8 mouse cellular contexts compared by ENCODE assay signal in genomic region chr10:75137148-75137547, GRCm38 (mm10).
A peak's percentile ranks its signal among the peaks of the same experiment; 100 is the strongest.
DNase-seq lines count a peak whose midpoint lies in the region; ATAC-seq and TF ChIP-seq lines count a peak whose summit lies in the region.

No protein-coding gene starts in this region.

- no peak for ATAC-seq in intestine, embryonic 16.5 days

- no peak overlapping the region for H3K4me2 ChIP-seq in intestine, embryonic 16.5 days (ENCODE audit: low read depth, low read length)

- no peak overlapping the region for H3K4me3 ChIP-seq in layer of hippocampus, adult 2 months
- H3K4me3 ChIP-seq in cerebellum, adult 2 months (replicated peaks; ENCODE audit: insufficient read depth, low read depth, low read length), result no peak overlapping the region
- H3K4me3 ChIP-seq in lung, adult 2 months (replicated peaks; ENCODE audit: extremely low read depth, low read depth, low read length), result no peak overlapping the region
- H3K4me3 ChIP-seq in thymus, adult 2 months (ENCODE audit: control insufficient read depth, insufficient read depth, low read length), result no peak overlapping the region
- no peak overlapping the region for H3K4me3 ChIP-seq in intestine, embryonic 16.5 days (ENCODE audit: low read length)

- DNase-seq in layer of hippocampus, adult 2 months (ENCODE audit: low spot score in 2 of 2), result no peak
- DNase-seq in layer of hippocampus, adult 8-10 months (ENCODE audit: low spot score in 2 of 2), result no peak
- DNase-seq in cerebellum, adult 2 months, result peak; percentile 41 to 74
- no peak for DNase-seq in lung, adult 2 months
- DNase-seq in thymus, adult 2 months, result peak; percentile 80
- DNase-seq in ovary, postnatal 36 days (ENCODE audit: low spot score), result no peak
- no peak for DNase-seq in left cerebral cortex, adult 9 months (ENCODE audit: low spot score in 2 of 2)

- no peaks in the 10 kb centered on the region for H3K27me3 ChIP-seq in cerebellum, adult 2 months (ENCODE audit: control insufficient read depth, insufficient read depth, low read length)
- H3K27me3 ChIP-seq in thymus, adult 2 months (ENCODE audit: control insufficient read depth, insufficient read depth, low read length), result no peaks in the 10 kb centered on the region
- no peaks in the 10 kb centered on the region for H3K27me3 ChIP-seq in intestine, embryonic 16.5 days (replicated peaks; ENCODE audit: control insufficient read depth, insufficient read depth, low read length)

- H3K4me1 ChIP-seq in cerebellum, adult 2 months (ENCODE audit: control insufficient read depth, insufficient read depth, low read length), result peaks cover 28% of the 10 kb centered on the region
- no peaks in the 10 kb centered on the region for H3K4me1 ChIP-seq in lung, adult 2 months (ENCODE audit: control insufficient read depth, insufficient read depth, low read length)
- peaks cover 13% of the 10 kb centered on the region for H3K4me1 ChIP-seq in thymus, adult 2 months (replicated peaks; ENCODE audit: control insufficient read depth, insufficient read depth, low read length)
- H3K4me1 ChIP-seq in intestine, embryonic 16.5 days (ENCODE audit: control insufficient read depth, insufficient read depth, low read length), result no peaks in the 10 kb centered on the region

- TF ChIP-seq POLR2A in cerebellum, adult 2 months (IDR thresholded peaks at IDR 0.05; ENCODE audit: borderline replicate concordance, insufficient read depth, low read length), result no peak
- TF ChIP-seq POLR2A in lung, adult 2 months (IDR thresholded peaks at IDR 0.05; ENCODE audit: borderline replicate concordance, extremely low read depth, low read depth, low read length), result no peak
- no peak for TF ChIP-seq POLR2A in thymus, adult 2 months (IDR thresholded peaks at IDR 0.05; ENCODE audit: control insufficient read depth, extremely low read depth, insufficient read depth, low read length, poor library complexity)

- H3K9ac ChIP-seq in intestine, embryonic 16.5 days (ENCODE audit: low read depth, low read length), result no peak overlapping the region

- no peak overlapping the region for H3K27ac ChIP-seq in layer of hippocampus, adult 2 months
- peak overlapping the region; percentile 28; the same call in 1 of the 2 replicates for H3K27ac ChIP-seq in cerebellum, adult 2 months (ENCODE audit: insufficient read depth, low read length)
- H3K27ac ChIP-seq in thymus, adult 2 months (ENCODE audit: control insufficient read depth, insufficient read depth, low read length), result peak overlapping the region; percentile 62
- H3K27ac ChIP-seq in intestine, embryonic 16.5 days (ENCODE audit: low read length), result no peak overlapping the region

- H3K9me3 ChIP-seq in intestine, embryonic 16.5 days (ENCODE audit: control insufficient read depth, low read length), result no peaks in the 10 kb centered on the region

- H3K36me3 ChIP-seq in thymus, adult 2 months (ENCODE audit: control insufficient read depth, insufficient read depth, low read length), result no peaks in the 10 kb centered on the region
- H3K36me3 ChIP-seq in intestine, embryonic 16.5 days (ENCODE audit: control insufficient read depth, insufficient read depth, low read length), result peaks cover 26% of the 10 kb centered on the region

- TF ChIP-seq CTCF in layer of hippocampus, adult 2 months (conservative IDR thresholded peaks at IDR 0.05), result peak; percentile 57
- TF ChIP-seq CTCF in cerebellum, adult 2 months (IDR thresholded peaks at IDR 0.05; ENCODE audit: borderline replicate concordance, insufficient read depth, low read depth, low read length), result peak; percentile 24; the same call in 1 of the 2 replicates
- peak; percentile 22; the same call in 1 of the 2 replicates for TF ChIP-seq CTCF in lung, adult 2 months (IDR thresholded peaks at IDR 0.05; ENCODE audit: insufficient read depth, low read length)
- TF ChIP-seq CTCF in thymus, adult 2 months (IDR thresholded peaks at IDR 0.05; ENCODE audit: borderline replicate concordance, control insufficient read depth, extremely low read depth, insufficient read depth, low read length, poor library complexity), result no peak

- WGBS in cerebellum, adult 2 months, result 48% methylated on average over 3 of the region's 3 CpGs
- WGBS in lung, adult 2 months, result 62% methylated on average over 3 of the region's 3 CpGs
- WGBS in thymus, adult 2 months, result 5% methylated on average over 3 of the region's 3 CpGs
- 72% methylated on average over 3 of the region's 3 CpGs for WGBS in intestine, embryonic 16.5 days

Comparison
In these comparisons a context has a peak if more than half of its experiments do, and no peak if none do; other contexts are left out.
1. DNase-seq: peak in cerebellum, adult 2 months (2 of 2) and thymus, adult 2 months (single experiment); none in layer of hippocampus, adult 2 months (0 of 2), layer of hippocampus, adult 8-10 months (0 of 2), lung, adult 2 months (single experiment), ovary, postnatal 36 days (single experiment) and left cerebral cortex, adult 9 months (0 of 2).
2. H3K27ac ChIP-seq: peak in cerebellum, adult 2 months (single experiment) and thymus, adult 2 months (single experiment); none in layer of hippocampus, adult 2 months (single experiment) and intestine, embryonic 16.5 days (single experiment).